Mouse (Mus musculus) macrophage (primary cell): Measurements from ENCODE around the gene Gpr158. TPM values are rescaled to one million over a fixed set of nuclear protein-coding genes. Genes with fewer than 3 reads are reported as not detected.

Experiments used
- H3K27ac ChIP-seq: fragments of 350-480 bp; formaldehyde crosslinking; 2 replicates; pipeline ENCODE4 v1.9.0; 2021
- H3K36me3 ChIP-seq: fragments of 350-480 bp; formaldehyde crosslinking; 2 replicates; pipeline ENCODE4 v1.9.0; 2021; ENCODE audit errors: inconsistent target
- H3K4me3 ChIP-seq: fragments of 350-480 bp; formaldehyde crosslinking; 2 replicates; pipeline ENCODE4 v1.9.0; 2021; ENCODE audit errors: inconsistent target
- H3K79me2 ChIP-seq: fragments of 350-480 bp; formaldehyde crosslinking; 2 replicates; pipeline ENCODE4 v1.9.0; 2021; ENCODE audit errors: inconsistent target
- WGBS: methylation state at CpG from one replicate; pipeline ENCODE4 v1.1.7; 2026; ENCODE audit warnings: inconsistent platforms; ENCODE audit not compliant: missing documents; 5-methylcytosine and 5-hydroxymethylcytosine counted together
- polyA plus RNA-seq: library from polyadenylated mRNA; stranded (reverse); fragments of 250-400 nt; gene quantifications from 3 replicates; pipeline ENCODE4 v1.2.4, GENCODE M21; 2018; ENCODE audit warnings: inconsistent platforms
- total RNA-seq, 78 experiments: library from RNA; depleted of rRNA; stranded (reverse); fragments of 250-400 nt; gene quantifications; 1 replicate in 9 of 78; 2 replicates in 24 of 78; 3 replicates in 43 of 78; 4 replicates in 2 of 78; pipeline ENCODE4 v1.2.4; 2018; ENCODE audit warnings: inconsistent platforms in 56 of 78

The Gpr158 gene
- total RNA-seq (2018; cell fraction: chromatin; rRNA removed), result not detected
- total RNA-seq (2018; cell fraction: cytosol; rRNA removed), result not detected
- total RNA-seq (2018; cell fraction: nucleus; rRNA removed), result not detected
- polyA plus RNA-seq, result not detected in 3 replicates

DNA sequence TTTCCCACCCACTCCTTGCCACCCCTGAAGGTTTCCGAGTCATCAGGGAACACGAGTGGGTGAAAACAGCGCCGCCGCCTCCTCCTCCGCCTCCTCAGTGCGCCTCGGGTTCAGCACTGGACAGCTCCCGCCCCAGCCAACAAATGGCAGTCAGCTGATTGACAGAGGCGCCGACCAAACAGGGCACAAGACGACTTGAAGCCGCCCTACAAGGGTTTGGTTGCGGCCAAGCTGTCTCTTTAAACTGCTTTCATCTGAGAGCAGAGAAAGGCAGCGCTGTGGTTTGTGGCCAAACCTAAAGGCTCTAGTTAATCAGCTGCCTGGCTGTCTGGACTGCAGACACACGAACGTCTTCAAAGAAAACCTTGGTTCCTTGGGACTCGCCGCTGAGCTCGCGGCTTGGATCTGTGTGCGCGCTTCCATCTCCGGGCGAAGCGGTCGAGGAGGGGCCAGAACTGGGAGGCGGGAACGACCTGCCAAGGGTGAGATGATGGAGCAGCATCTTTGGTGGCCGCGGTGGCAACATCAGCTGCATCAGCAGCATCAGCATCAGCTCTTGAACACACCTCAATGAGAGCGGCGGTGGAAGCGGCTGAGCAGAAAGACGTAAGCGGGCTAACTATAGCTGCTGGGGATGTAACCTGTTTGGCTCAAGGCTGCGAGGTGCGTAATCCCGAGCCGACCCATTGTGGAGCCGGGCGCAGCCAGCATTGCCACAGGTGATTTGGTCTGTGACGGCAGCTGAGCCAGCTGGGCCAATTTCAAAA is at the start of gene Gpr158:
Gpr158 (plus strand) TSS at position 198 of the 767 bp plus-strand sequence.
- no peak within 1 kb of the TSS for H3K27ac ChIP-seq
- H3K79me2 ChIP-seq, result no peaks in the 10 kb centered on the region
- H3K4me3 ChIP-seq, result no peak within 1 kb of the TSS
- no peaks in the 10 kb centered on the region for H3K36me3 ChIP-seq
- 8% methylated on average over 43 of the region's 43 CpGs for WGBS

DNA sequence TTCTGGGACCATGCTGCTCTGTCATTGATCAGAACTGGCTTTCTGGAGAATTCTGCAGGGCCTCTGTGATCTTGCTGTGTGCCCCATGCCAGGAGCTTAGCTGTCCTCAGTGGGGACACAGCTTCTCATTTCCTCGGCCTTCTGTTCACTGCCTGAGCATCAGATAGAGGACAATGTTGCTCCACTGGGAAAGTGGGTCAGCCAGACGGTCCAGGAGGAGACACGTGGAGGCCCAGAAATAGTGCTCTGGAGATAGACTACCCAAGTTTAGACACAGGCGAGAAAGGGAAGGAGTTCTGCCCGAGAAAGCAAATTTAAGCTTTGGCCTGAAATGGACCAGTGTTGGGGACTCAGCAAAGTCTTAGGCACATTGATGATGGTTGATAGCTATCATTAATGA is 23.5 kb upstream of the Gpr158 start:
- Histone ChIP-seq H3K27ac (no peak overlapping the region), H3K79me2 (no peaks in the 10 kb centered on the region), H3K4me3 (no peak overlapping the region), H3K36me3 (no peaks in the 10 kb centered on the region)
- WGBS, result 82% methylated on average over 5 of the region's 5 CpGs

GRCm38 (mm10) chr2:21368351-21369170 is 1.2 kb downstream of the Gpr158 start:
- Histone ChIP-seq H3K4me3 (no peak overlapping the region), H3K27ac (no peak overlapping the region), H3K79me2 (no peaks in the 10 kb centered on the region), H3K36me3 (no peaks in the 10 kb centered on the region)
- WGBS, result 20% methylated on average over 43 of the region's 44 CpGs

- H3K79me2 ChIP-seq, result no peaks in the 10 kb centered on the region
- H3K36me3 ChIP-seq, result no peaks in the 10 kb centered on the region
- no peak overlapping the region for H3K27ac ChIP-seq
- H3K4me3 ChIP-seq, result no peak overlapping the region
- WGBS, result 42% methylated on average over 6 of the region's 6 CpGs
Observed at GRCm38 (mm10) chr2:21369171-21369485, 1.8 kb downstream of the Gpr158 start.

GRCm38 (mm10) chr2:21369556-21369955 is 2.2 kb downstream of the Gpr158 start:
- WGBS, result 71% methylated on average over 2 of the region's 2 CpGs
- Histone ChIP-seq H3K4me3 (no peak overlapping the region), H3K27ac (no peak overlapping the region), H3K79me2 (no peaks in the 10 kb centered on the region), H3K36me3 (no peaks in the 10 kb centered on the region)

- no peaks in the 10 kb centered on the region for H3K36me3 ChIP-seq
- 80% methylated on average over 2 of the region's 2 CpGs for WGBS
- no peaks in the 10 kb centered on the region for H3K79me2 ChIP-seq
- H3K4me3 ChIP-seq, result no peak overlapping the region
- H3K27ac ChIP-seq, result no peak overlapping the region
Observed at GRCm38 (mm10) chr2:21379516-21379915, 12.2 kb downstream of the Gpr158 start.

- Histone ChIP-seq H3K4me3 (no peak overlapping the region), H3K27ac (no peak overlapping the region), H3K36me3 (no peaks in the 10 kb centered on the region), H3K79me2 (no peaks in the 10 kb centered on the region)
- 3% methylated on average over 2 of the region's 2 CpGs for WGBS
Observed at GRCm38 (mm10) chr2:21392727-21393126, 25.4 kb downstream of the Gpr158 start.

GRCm38 (mm10) chr2:21397347-21397746 is 30.0 kb downstream of the Gpr158 start:
- H3K27ac ChIP-seq, result no peak overlapping the region
- H3K79me2 ChIP-seq, result no peaks in the 10 kb centered on the region
- H3K4me3 ChIP-seq, result no peak overlapping the region
- no peaks in the 10 kb centered on the region for H3K36me3 ChIP-seq
- WGBS, result 91% methylated on average over 12 of the region's 12 CpGs

- 94% methylated on average over 3 of the region's 3 CpGs for WGBS
- H3K79me2 ChIP-seq, result no peaks in the 10 kb centered on the region
- no peaks in the 10 kb centered on the region for H3K36me3 ChIP-seq
- no peak overlapping the region for H3K27ac ChIP-seq
- no peak overlapping the region for H3K4me3 ChIP-seq
Observed at GRCm38 (mm10) chr2:21399657-21400056, 32.3 kb downstream of the Gpr158 start.

DNA sequence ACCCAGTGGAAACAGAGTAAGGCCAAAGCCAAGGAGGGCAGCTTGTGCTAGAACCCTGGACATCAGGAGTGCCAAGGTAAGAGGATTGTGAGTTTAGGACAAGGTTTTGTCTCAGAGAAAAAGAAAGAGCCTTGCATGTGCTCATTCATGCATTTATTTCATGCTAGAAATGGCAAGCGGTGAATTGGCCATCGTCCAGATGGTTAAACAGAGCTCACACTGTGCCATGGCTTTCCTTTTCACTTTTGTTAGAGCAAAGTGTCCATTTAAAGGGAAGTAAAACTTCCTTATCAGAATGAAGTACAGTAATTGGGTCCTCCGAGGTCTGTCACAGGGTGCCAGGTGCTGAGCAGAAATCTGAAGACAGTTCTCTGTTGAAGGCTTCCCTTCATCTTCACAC is 38.3 kb downstream of the Gpr158 start:
- Histone ChIP-seq H3K79me2 (no peaks in the 10 kb centered on the region), H3K36me3 (no peaks in the 10 kb centered on the region), H3K27ac (no peak overlapping the region), H3K4me3 (no peak overlapping the region)
- 82% methylated on average over 3 of the region's 3 CpGs for WGBS

- 90% methylated on average over 2 of the region's 2 CpGs for WGBS
- H3K27ac ChIP-seq, result no peak overlapping the region
- H3K79me2 ChIP-seq, result no peaks in the 10 kb centered on the region
- H3K4me3 ChIP-seq, result no peak overlapping the region
- H3K36me3 ChIP-seq, result no peaks in the 10 kb centered on the region
Observed at GRCm38 (mm10) chr2:21407443-21407985, 40.2 kb downstream of the Gpr158 start.

GRCm38 (mm10) chr2:21408821-21409220 is 41.5 kb downstream of the Gpr158 start:
- Histone ChIP-seq H3K36me3 (no peaks in the 10 kb centered on the region), H3K27ac (no peak overlapping the region), H3K79me2 (no peaks in the 10 kb centered on the region), H3K4me3 (no peak overlapping the region)
- WGBS, result 75% methylated on average over 3 of the region's 3 CpGs

DNA sequence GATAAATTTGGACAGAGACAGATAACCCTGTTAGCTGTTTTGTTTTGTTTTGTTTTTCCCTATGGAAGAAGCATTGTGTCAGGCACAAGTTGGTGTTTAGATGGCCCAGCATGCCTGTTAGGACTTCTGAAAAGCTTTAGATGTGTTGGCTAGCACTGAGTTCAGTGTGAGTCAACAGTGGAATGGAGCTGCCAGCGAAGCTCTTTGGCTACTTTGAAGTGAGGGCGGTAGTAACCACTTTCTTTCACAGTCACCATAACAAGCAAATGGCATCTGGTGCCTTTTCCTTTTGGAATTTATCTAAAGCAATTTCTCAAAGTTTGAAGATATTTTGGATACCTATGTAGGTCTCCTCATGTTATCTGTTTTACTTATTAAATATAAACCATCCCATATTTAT is 62.9 kb downstream of the Gpr158 start:
- 67% methylated on average over 2 of the region's 2 CpGs for WGBS
- H3K79me2 ChIP-seq, result no peaks in the 10 kb centered on the region
- no peak overlapping the region for H3K27ac ChIP-seq
- H3K4me3 ChIP-seq, result no peak overlapping the region
- H3K36me3 ChIP-seq, result no peaks in the 10 kb centered on the region

- Histone ChIP-seq H3K27ac (no peak overlapping the region), H3K79me2 (no peaks in the 10 kb centered on the region), H3K4me3 (no peak overlapping the region), H3K36me3 (no peaks in the 10 kb centered on the region)
- WGBS, result 82% methylated on average over 6 of the region's 6 CpGs
Observed at GRCm38 (mm10) chr2:21431182-21431581, 63.8 kb downstream of the Gpr158 start.

DNA sequence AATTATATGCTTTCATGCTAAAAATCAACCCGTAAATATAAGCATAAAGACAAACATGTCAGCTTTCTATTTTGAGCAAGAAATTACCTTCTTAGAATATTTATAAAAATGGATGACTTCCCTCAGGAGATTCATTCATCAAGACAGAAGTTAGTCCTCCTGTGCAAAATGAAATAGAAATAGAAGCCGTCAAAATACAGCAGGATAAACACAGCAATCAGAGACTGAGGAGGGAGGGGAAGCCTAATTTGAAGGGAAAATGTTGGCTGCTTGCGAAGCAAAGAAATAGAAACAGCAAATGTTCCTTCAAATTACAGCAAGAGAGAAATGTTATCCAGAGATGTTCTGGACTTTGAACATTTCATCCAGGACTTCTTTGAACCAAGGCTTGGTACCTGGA is 72.3 kb downstream of the Gpr158 start:
- Histone ChIP-seq H3K4me3 (no peak overlapping the region), H3K79me2 (no peaks in the 10 kb centered on the region), H3K27ac (no peak overlapping the region), H3K36me3 (no peaks in the 10 kb centered on the region)
- WGBS, result 83% methylated on average over 3 of the region's 3 CpGs
